Mouse (Mus musculus) lung, embryonic 16.5 days (tissue): ENCODE data around the gene Ppp2r5a. TPM values are rescaled to one million over a fixed set of nuclear protein-coding genes. Genes with fewer than 3 reads are reported as not detected.
A peak's percentile ranks its signal among the peaks of the same experiment; 100 is the strongest.

Source experiments
- ATAC-seq: fragments of 200-750 bp; cut with Nextera tagmentation; 2 replicates; pipeline ENCODE4 v1.8.0; 2017; ENCODE audit warnings: low read depth, mild to moderate bottlenecking, moderate library complexity
- H3K27ac ChIP-seq: fragments of 300-500 bp; sonication (generic); 2 replicates; pipeline ENCODE4 v1.5.1; 2014; ENCODE audit warnings: mild to moderate bottlenecking, control low read depth, low read length
- H3K27me3 ChIP-seq: fragments of 300-500 bp; sonication (generic); 2 replicates; pipeline ENCODE4 v1.6.1; 2014; ENCODE audit warnings: low read depth, low read length, mixed read lengths; ENCODE audit not compliant: control insufficient read depth, insufficient read depth
- H3K36me3 ChIP-seq: fragments of 300-500 bp; sonication (generic); 2 replicates; pipeline ENCODE4 v1.6.1; 2014; ENCODE audit warnings: low read length; ENCODE audit not compliant: control insufficient read depth, insufficient read depth
- H3K4me1 ChIP-seq: fragments of 300-500 bp; sonication (generic); replicated peaks from 2 replicates; pipeline ENCODE4 v1.6.1; 2014; ENCODE audit warnings: low read length, mixed read lengths; ENCODE audit not compliant: control insufficient read depth, insufficient read depth
- H3K4me2 ChIP-seq: fragments of 300-500 bp; sonication (generic); 2 replicates; pipeline ENCODE4 v1.6.1; 2014; ENCODE audit warnings: low read depth, low read length, control low read depth
- H3K4me3 ChIP-seq: fragments of 300-500 bp; sonication (generic); 2 replicates; pipeline ENCODE4 v1.5.1; 2014; ENCODE audit warnings: mild to moderate bottlenecking, low read length, control low read depth
- H3K9ac ChIP-seq: fragments of 300-500 bp; sonication (generic); 2 replicates; pipeline ENCODE4 v1.6.1; 2014; ENCODE audit warnings: low read length, control low read depth
- H3K9me3 ChIP-seq: fragments of 300-500 bp; sonication (generic); 2 replicates; pipeline ENCODE4 v1.6.1; 2016; ENCODE audit warnings: low read length; ENCODE audit not compliant: control insufficient read depth
- WGBS: fragments of 180-500 bp; shearing (Covaris S2); extraction: QIAGEN DNeasy Blood & Tissue Kit; methylation state at CpG from one replicate; pipeline ENCODE4 v1.1.7; 2014; 5-methylcytosine and 5-hydroxymethylcytosine counted together
- polyA plus RNA-seq: library from polyadenylated mRNA; unstranded; fragments of >200 nt; fragmentation: Nextera tagmentation; extraction: Ambion mirVana; gene quantifications from 2 replicates; pipeline ENCODE4 v1.2.1, GENCODE M21; 2015

Ppp2r5a gene
- polyA plus RNA-seq, 1 experiment from 2014 or later = 18.4 TPM

DNA sequence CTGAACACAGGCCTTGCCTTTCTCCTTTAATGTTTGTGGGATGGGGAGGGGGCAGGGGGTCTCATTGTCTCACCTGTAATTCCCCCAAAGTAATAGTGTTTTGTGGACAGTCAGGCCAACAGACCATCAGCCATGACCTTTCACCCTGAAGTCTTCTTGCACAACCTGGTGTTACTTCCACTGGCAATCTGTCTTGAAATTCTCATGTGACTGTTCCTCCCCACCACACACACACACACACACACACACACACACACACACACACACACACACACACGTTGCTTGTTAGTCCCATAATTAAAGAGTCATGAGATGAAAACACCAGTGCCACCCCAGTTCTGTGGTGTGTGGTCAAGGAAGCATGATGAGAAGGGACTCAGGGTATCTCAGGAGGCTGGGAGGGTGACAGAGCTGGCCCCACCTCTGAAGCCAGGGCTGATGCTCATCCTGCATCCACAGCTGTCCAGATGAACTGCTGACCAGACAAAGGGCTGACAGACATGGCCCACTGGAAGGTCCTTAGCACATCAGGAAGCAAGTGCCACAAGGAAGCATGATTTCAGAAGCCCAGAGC, 18.4 kb upstream of the Ppp2r5a start:
- 59% methylated on average over 1 of the region's 1 CpGs for WGBS
- no peak overlapping the region for H3K4me2 ChIP-seq
- no peak overlapping the region for H3K9ac ChIP-seq
- H3K27me3 ChIP-seq = no peaks in the 10 kb centered on the region
- no peaks in the 10 kb centered on the region for H3K36me3 ChIP-seq
- no peak overlapping the region for H3K4me3 ChIP-seq
- no peaks in the 10 kb centered on the region for H3K9me3 ChIP-seq
- no peak for ATAC-seq
- H3K4me1 ChIP-seq = peaks cover 11% of the 10 kb centered on the region
- H3K27ac ChIP-seq = no peak overlapping the region

DNA sequence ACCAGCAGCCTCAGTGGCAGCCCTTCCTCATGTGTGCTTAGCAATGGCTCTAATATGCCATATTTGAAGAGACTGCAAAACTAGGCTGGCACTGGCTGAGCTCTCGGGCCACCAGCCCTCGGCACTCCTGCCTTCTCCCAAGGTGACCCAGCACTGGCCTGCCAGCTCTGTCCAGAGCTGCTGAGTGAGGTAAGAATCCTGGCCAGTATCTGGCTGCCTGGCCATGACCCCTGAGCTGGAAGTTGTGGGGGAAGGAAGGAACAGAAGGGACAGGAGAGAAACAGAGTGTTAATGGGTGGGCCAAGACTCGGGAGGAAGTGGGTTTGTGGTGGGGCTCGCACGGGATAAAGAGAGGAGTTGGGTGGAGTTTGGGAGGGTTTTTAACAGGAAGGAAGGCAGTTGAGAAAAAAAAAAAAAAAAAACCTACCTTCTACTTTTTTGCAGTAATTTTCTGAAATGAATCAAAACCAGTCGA, 17.9 kb upstream of the Ppp2r5a start:
- 22% methylated on average over 6 of the region's 6 CpGs for WGBS
- Histone ChIP-seq H3K4me2 (no peak overlapping the region), H3K4me1 (peaks cover 11% of the 10 kb centered on the region), H3K36me3 (no peaks in the 10 kb centered on the region), H3K9me3 (no peaks in the 10 kb centered on the region), H3K9ac (peak overlapping the region; percentile 39; the same call in 1 of the 2 replicates), H3K4me3 (no peak overlapping the region), H3K27me3 (no peaks in the 10 kb centered on the region), H3K27ac (peak overlapping the region; percentile 68)
- peak; percentile 32; the same call in 1 of the 2 replicates for ATAC-seq

DNA sequence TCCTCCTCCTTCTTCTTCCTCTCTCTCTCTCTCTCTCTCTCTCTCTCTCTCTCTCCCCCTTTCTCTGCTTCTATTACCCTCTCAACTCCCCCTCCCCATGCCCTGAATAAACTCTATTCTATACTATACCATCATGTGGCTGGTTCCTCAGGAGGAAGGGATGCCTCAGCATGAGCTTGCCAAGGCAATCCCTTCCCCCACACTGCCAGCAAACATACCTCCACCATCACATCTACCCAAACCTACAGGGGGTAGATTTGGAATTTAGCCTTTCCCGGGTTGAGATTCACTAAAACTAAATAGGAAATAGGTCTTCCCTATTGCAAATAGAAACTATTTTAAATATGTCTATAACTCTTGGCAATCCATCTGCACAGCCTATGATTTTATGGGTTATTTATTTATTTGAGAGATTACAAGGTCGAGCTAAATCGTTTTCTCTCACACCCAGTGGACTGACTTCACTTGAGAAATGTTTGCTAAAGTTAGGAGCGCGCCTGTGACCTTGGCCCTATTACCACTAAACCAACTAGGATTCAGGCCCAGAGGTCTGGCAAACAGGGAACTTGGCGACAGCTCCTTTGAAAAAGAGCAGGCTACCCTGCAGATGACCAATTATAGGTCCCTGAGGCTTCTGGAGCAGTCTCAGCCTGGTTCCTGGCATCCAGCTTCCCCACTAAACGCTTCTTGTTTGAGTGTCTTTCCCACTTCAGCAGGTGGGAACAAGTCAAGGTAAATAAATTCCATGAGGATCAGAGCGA, 17.1 kb upstream of the Ppp2r5a start:
- H3K4me2 ChIP-seq = no peak overlapping the region
- WGBS = 28% methylated on average over 8 of the region's 8 CpGs
- H3K9ac ChIP-seq = no peak overlapping the region
- H3K4me3 ChIP-seq = no peak overlapping the region
- H3K36me3 ChIP-seq = no peaks in the 10 kb centered on the region
- peak overlapping the region; percentile 68 for H3K27ac ChIP-seq
- no peak for ATAC-seq
- H3K4me1 ChIP-seq = peaks cover 11% of the 10 kb centered on the region
- H3K27me3 ChIP-seq = no peaks in the 10 kb centered on the region
- no peaks in the 10 kb centered on the region for H3K9me3 ChIP-seq

DNA sequence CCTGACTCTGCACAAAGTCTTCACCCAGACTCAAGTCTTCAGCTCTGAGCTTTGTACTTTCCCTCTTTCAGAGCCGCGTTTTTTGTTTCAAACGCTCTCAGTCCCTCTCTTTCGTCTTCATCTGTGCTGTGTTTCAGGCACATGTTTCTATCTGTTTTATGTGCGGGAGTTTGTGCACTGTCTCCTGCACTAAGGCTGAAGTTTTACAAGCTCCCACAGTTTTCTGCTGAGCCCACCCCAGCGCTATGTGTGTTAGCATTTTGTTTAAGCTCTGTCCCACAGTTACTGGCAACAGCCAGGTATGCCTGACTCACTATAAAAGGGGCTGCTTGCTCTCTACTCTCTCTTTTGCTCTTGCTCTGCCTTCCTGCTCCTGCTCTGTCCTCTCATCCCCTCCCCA, 16.3 kb upstream of the Ppp2r5a start:
- WGBS = 41% methylated on average over 6 of the region's 6 CpGs
- no peak overlapping the region for H3K4me3 ChIP-seq
- no peak overlapping the region for H3K27ac ChIP-seq
- H3K4me2 ChIP-seq = no peak overlapping the region
- no peak for ATAC-seq
- H3K9me3 ChIP-seq = no peaks in the 10 kb centered on the region
- H3K27me3 ChIP-seq = no peaks in the 10 kb centered on the region
- peaks cover 11% of the 10 kb centered on the region for H3K4me1 ChIP-seq
- H3K36me3 ChIP-seq = no peaks in the 10 kb centered on the region
- H3K9ac ChIP-seq = no peak overlapping the region

DNA sequence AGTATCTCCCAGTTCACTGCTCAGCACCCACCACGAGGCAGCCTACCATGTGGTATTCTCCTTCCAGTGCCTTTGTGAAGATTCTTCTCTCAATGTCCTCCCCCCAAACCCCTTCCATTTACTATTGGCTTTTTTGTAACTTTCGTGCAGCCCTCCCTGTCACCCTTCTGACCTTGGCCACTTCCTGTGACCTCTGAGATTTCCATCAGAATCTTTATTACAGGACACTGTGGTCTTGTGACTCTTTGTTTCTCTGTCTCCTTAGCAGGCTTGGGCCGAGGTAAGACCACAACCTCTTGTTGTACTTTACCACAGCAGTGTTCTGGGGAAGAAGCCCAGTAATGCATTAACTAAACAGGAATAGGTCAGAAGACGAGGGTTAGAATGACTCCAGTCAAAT, 15.9 kb upstream of the Ppp2r5a start:
- no peak for ATAC-seq

DNA sequence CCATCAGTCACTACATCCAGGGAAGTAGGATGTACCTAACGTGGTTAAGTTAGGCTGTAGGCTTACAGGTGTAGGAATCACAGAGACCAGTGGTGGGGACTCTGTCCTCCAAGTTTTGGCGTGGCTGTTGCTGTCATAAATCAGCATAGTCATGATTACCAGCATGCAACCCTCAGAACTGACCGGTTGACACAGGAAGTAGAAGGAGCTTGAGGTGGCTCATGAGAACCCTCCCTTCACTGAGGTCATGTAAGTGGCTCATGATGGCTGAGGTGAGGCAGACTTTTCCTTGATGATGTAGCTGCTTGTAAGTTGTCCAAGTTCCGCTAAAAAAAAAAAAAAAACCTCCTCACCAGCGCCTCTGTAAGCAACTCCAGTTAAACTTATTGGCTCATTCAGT, 14.0 kb upstream of the Ppp2r5a start:
- no peak overlapping the region for H3K9ac ChIP-seq
- H3K36me3 ChIP-seq = no peaks in the 10 kb centered on the region
- no peak overlapping the region for H3K4me3 ChIP-seq
- H3K4me2 ChIP-seq = no peak overlapping the region
- WGBS = 58% methylated on average over 5 of the region's 5 CpGs
- H3K27ac ChIP-seq = no peak overlapping the region
- no peaks in the 10 kb centered on the region for H3K27me3 ChIP-seq
- no peaks in the 10 kb centered on the region for H3K9me3 ChIP-seq
- H3K4me1 ChIP-seq = peaks cover 11% of the 10 kb centered on the region
- no peak for ATAC-seq

More for the DNA sequence above, 15.9 kb upstream of the Ppp2r5a start:
- Histone ChIP-seq H3K36me3 (no peaks in the 10 kb centered on the region), H3K4me3 (no peak overlapping the region), H3K9me3 (no peaks in the 10 kb centered on the region), H3K27me3 (no peaks in the 10 kb centered on the region), H3K9ac (no peak overlapping the region), H3K27ac (no peak overlapping the region), H3K4me2 (no peak overlapping the region), H3K4me1 (peaks cover 11% of the 10 kb centered on the region)
- 65% methylated on average over 4 of the region's 4 CpGs for WGBS

DNA sequence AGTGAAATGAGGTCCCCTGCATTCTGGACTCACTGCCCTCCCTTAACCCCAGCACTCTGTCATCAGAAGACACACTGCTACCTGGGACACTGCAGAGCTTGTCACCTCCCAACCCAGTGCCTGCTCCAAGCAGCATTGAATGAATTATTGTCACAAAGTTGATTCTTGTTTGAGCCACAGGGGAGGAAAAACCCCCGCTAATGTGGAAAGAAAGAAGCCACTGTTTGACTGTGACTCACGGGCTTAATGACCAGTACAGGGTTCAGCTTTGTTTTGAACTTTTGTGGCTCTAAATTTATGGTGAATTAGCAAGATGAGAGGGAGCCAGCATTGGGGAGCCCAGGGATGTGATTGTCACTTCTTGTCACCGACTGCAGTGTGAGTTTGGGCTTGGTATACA, 13.5 kb upstream of the Ppp2r5a start:
- Histone ChIP-seq H3K4me1 (peaks cover 11% of the 10 kb centered on the region), H3K27me3 (no peaks in the 10 kb centered on the region), H3K9me3 (no peaks in the 10 kb centered on the region), H3K36me3 (no peaks in the 10 kb centered on the region), H3K27ac (no peak overlapping the region), H3K4me3 (no peak overlapping the region), H3K9ac (no peak overlapping the region), H3K4me2 (no peak overlapping the region)
- WGBS = 31% methylated on average over 3 of the region's 3 CpGs
- no peak for ATAC-seq

DNA sequence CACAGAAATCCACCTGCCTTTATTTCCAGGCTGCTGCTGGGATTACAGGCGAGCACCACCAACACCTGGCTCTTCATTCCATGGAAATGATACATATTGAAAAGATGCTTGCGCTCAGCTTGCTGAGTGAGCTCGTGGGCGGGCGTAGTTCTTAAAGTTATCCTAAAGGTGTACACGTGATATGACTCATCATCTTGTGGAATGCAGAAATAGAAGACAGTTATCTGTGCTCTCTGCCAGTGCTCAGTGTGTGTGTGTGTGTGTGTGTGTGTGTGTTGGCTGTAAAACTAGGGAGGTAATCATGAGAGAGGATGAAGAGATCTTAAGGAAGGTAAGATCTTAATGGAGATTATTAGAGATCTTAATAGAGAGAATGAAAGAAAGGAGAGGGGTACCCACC, 11.4 kb upstream of the Ppp2r5a start:
- Histone ChIP-seq H3K36me3 (no peaks in the 10 kb centered on the region), H3K4me2 (no peak overlapping the region), H3K9ac (no peak overlapping the region), H3K27me3 (no peaks in the 10 kb centered on the region), H3K4me1 (peaks cover 2% of the 10 kb centered on the region; the same call in 1 of the 2 replicates), H3K4me3 (no peak overlapping the region), H3K27ac (no peak overlapping the region), H3K9me3 (no peaks in the 10 kb centered on the region)
- no peak for ATAC-seq
- WGBS = 67% methylated on average over 6 of the region's 6 CpGs

DNA sequence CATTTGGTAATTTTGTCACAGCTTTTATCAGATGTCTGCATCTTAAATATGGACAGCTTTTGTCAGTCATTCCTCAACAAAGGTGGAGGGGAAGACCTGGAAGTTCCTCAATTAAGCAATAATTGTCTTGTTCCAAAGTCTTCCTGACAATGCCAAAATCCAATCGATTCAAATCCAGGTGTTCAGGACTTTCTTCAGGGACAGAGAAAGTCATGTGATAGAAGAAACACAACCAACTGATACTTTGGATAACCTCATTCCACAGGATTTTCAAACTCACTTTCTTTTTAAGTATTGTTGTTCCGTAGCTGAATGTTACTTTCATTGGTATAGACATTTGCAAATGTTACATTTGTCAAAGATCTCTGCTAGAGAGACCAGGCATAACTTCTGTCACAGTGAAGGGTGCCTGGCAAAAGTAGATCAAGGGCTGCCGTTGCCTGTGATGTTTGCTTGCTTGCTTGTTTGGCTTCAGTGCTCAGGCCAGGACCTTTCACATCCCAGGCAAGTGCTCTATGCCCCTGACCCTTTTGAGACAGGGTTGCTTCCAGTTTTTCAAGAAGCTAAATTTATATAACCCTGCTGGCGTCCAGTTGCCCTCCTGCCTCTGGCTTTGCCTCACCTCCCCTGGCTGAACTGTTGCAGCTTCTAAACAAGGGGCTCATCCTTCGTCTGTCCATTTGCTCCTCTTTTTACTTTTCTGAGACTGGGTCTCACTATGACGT, 10.8 kb upstream of the Ppp2r5a start:
- 38% methylated on average over 6 of the region's 6 CpGs for WGBS
- Histone ChIP-seq H3K4me1 (no peaks in the 10 kb centered on the region; the same call in 1 of the 2 replicates), H3K4me3 (no peak overlapping the region)

More for the DNA sequence above, 10.8 kb upstream of the Ppp2r5a start:
- no peaks in the 10 kb centered on the region for H3K27me3 ChIP-seq
- no peak for ATAC-seq
- no peaks in the 10 kb centered on the region for H3K9me3 ChIP-seq
- no peak overlapping the region for H3K9ac ChIP-seq
- no peaks in the 10 kb centered on the region for H3K36me3 ChIP-seq
- no peak overlapping the region for H3K27ac ChIP-seq
- no peak overlapping the region for H3K4me2 ChIP-seq
